Mouse (Mus musculus): ENCODE results near the gene Exosc7. TPM values are rescaled to one million over a fixed set of nuclear protein-coding genes. Genes with fewer than 3 reads are reported as not detected.

The Exosc7 gene
- 18.3 and 27.9 TPM in 2 replicates for polyA plus RNA-seq (2012; ENCODE audit: insufficient read depth, insufficient read length, missing spikeins)

GRCm38 (mm10) chr9:123112805-123113521 lies at the start of gene Exosc7, which contains the start of gene Zdhhc3:
Gene Exosc7, plus strand, starts transcription at chr9:123113215.
Gene Zdhhc3, minus strand, starts transcription at chr9:123113205.
- H3K4me1 ChIP-seq (ENCODE audit: control insufficient read depth, insufficient read depth, insufficient read length, low read length), result no peaks in the 10 kb centered on the region
- H3K27ac ChIP-seq (replicated peaks; ENCODE audit: low read depth, low read length), result peak within 1 kb of the TSS; percentile 53
- H3K4me3 ChIP-seq (ENCODE audit: insufficient read depth, low read depth, low read length), result peak within 1 kb of the TSS; percentile 96

GRCm38 (mm10) chr9:123079149-123079548 lies 33.9 kb upstream of the Exosc7 start:
- H3K4me3 ChIP-seq (ENCODE audit: insufficient read depth, low read depth, low read length), result no peak overlapping the region
- no peaks in the 10 kb centered on the region for H3K4me1 ChIP-seq (ENCODE audit: control insufficient read depth, insufficient read depth, insufficient read length, low read length)
- no peak overlapping the region for H3K27ac ChIP-seq (replicated peaks; ENCODE audit: low read depth, low read length)

GRCm38 (mm10) chr9:123080355-123080754 lies 32.7 kb upstream of the Exosc7 start:
- Histone ChIP-seq H3K4me3 (ENCODE audit: insufficient read depth, low read depth, low read length) (no peak overlapping the region), H3K27ac (replicated peaks; ENCODE audit: low read depth, low read length) (no peak overlapping the region), H3K4me1 (ENCODE audit: control insufficient read depth, insufficient read depth, insufficient read length, low read length) (no peaks in the 10 kb centered on the region)

- no peaks in the 10 kb centered on the region for H3K4me1 ChIP-seq (ENCODE audit: control insufficient read depth, insufficient read depth, insufficient read length, low read length)
- no peak overlapping the region for H3K27ac ChIP-seq (replicated peaks; ENCODE audit: low read depth, low read length)
- H3K4me3 ChIP-seq (ENCODE audit: insufficient read depth, low read depth, low read length), result no peak overlapping the region
These were observed 32.2 kb upstream of the Exosc7 start for GRCm38 (mm10) chr9:123080796-123081195.

DNA sequence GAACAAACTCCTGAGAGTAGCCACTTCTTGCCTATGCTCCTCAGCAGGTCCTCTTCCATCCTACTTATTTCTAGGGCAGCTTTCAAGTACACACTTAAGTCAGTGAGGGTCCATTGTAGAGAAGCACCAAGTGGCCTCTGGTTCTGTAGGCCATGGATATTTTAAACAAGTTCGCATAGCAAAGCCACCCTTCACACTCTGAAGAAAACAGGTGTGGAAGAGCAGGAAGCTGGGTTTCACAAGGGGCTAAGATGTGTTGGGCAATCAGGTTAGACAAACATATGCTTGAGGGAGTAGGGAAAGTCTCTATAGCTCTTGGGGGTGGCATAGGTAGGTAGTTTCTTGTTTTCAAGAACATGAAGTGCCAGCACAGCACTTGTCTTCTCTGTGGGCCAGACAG lies 27.6 kb upstream of the Exosc7 start:
- no peaks in the 10 kb centered on the region for H3K4me1 ChIP-seq (ENCODE audit: control insufficient read depth, insufficient read depth, insufficient read length, low read length)
- no peak overlapping the region for H3K27ac ChIP-seq (replicated peaks; ENCODE audit: low read depth, low read length)
- H3K4me3 ChIP-seq (ENCODE audit: insufficient read depth, low read depth, low read length), result no peak overlapping the region

DNA sequence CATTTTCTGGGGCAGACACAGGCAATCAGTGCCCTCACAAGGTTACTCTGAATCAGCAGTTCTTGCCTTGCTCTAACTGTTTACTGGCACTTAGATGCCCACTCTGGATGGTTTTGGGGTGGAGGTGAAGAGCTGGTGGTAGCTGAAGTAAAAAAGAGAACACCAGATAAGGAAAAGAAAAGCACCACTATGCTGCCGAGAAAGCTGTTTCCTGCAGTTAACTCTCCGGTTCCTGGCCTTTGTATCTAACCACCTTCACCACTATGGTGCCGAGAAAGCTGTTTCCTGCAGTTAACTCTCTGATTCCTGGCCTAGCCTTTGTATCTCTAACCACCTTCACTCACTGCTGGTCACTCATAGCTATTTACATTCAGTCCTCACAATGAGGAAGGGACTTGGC lies 25.5 kb upstream of the Exosc7 start:
- Histone ChIP-seq H3K27ac (replicated peaks; ENCODE audit: low read depth, low read length) (no peak overlapping the region), H3K4me1 (ENCODE audit: control insufficient read depth, insufficient read depth, insufficient read length, low read length) (no peaks in the 10 kb centered on the region), H3K4me3 (ENCODE audit: insufficient read depth, low read depth, low read length) (no peak overlapping the region)

GRCm38 (mm10) chr9:123090844-123091243 lies 22.2 kb upstream of the Exosc7 start:
- no peaks in the 10 kb centered on the region for H3K4me1 ChIP-seq (ENCODE audit: control insufficient read depth, insufficient read depth, insufficient read length, low read length)
- H3K4me3 ChIP-seq (ENCODE audit: insufficient read depth, low read depth, low read length), result no peak overlapping the region
- no peak overlapping the region for H3K27ac ChIP-seq (replicated peaks; ENCODE audit: low read depth, low read length)

DNA sequence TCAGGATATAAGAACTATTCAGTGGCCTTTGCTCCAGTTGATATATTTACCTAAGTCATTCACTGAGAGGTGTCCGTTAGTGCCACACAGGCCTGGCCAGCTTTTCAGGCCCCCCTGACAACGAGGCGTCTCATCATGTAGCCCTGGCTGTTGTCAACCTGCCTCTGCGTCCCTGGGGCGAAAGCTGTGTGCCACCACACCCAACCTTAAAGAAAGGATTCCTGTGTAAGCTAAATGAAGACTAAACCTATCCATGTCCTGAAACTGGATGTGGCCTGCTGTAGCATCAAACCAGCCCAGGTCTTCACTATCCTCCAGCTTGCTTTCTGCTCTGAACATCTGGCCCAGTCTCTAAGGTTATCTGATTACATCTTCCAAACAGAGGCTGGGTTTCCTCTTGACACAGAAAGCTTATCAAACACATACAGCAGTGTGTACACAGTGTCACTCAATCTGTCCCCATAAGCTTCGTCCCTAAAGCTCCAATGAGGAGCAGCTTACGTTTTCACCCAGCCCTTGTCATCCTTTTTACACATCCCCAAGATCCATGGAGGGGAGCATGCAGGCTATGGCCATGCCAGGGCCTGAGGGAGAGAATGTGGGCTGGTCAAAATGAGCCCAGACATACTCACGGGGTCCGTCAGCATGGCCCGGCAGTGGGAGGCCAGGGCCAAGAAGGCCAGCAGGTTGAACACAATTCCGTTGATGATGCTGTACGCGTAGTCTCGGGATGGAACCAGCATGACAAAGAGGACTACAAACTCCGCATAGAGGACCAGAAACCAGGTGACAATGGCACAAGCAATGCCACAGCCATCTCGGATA lies 13.2 kb upstream of the Exosc7 start:
- Histone ChIP-seq H3K27ac (replicated peaks; ENCODE audit: low read depth, low read length) (no peak overlapping the region), H3K4me1 (ENCODE audit: control insufficient read depth, insufficient read depth, insufficient read length, low read length) (no peaks in the 10 kb centered on the region), H3K4me3 (ENCODE audit: insufficient read depth, low read depth, low read length) (no peak overlapping the region)

GRCm38 (mm10) chr9:123103425-123103824 lies 9.6 kb upstream of the Exosc7 start:
- Histone ChIP-seq H3K27ac (replicated peaks; ENCODE audit: low read depth, low read length) (no peak overlapping the region), H3K4me3 (ENCODE audit: insufficient read depth, low read depth, low read length) (no peak overlapping the region)

DNA sequence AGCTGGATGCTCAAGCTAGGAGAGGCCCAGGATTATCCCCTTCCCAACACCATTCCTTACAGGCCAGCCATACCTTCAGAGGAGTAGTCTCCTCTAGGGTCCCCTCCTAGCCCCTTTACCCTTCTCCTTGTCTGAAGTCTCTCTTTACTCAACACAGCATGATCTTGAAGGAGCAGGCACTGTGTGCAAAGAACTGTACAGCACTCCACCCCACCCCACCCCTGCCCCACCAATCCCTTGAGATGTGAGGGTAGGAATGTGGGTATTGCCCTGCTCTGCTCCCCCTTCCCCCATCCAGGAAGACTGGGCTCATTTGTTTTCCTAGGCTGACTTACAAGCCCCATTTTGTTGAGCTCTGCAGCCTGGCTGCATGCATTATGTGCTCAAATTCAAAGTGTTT lies 8.7 kb upstream of the Exosc7 start:
- Histone ChIP-seq H3K4me1 (ENCODE audit: control insufficient read depth, insufficient read depth, insufficient read length, low read length) (no peaks in the 10 kb centered on the region), H3K4me3 (ENCODE audit: insufficient read depth, low read depth, low read length) (no peak overlapping the region), H3K27ac (replicated peaks; ENCODE audit: low read depth, low read length) (no peak overlapping the region)

More at GRCm38 (mm10) chr9:123103425-123103824, 9.6 kb upstream of the Exosc7 start:
- H3K4me1 ChIP-seq (ENCODE audit: control insufficient read depth, insufficient read depth, insufficient read length, low read length), result no peaks in the 10 kb centered on the region

DNA sequence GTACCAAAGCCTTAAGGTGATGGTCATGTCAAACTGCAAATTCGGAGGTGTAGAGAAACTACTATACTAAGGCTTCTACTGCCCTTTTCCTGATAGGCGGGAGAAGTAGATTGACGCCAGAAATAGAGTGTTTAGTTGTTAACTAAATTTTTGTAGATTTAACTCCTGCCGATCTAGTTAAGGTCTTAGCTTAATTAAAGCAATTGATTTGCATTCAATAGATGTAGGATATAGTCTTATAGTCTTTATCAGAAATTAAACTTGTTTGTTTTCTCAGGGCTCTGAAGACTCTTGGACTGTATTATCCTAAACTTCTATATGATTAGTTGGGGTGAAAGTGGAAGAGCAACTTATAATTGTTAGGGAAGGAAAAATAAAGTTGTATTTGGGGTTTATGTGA lies 5.8 kb upstream of the Exosc7 start:
- Histone ChIP-seq H3K4me1 (ENCODE audit: control insufficient read depth, insufficient read depth, insufficient read length, low read length) (no peaks in the 10 kb centered on the region), H3K27ac (replicated peaks; ENCODE audit: low read depth, low read length) (no peak overlapping the region), H3K4me3 (ENCODE audit: insufficient read depth, low read depth, low read length) (no peak overlapping the region)

DNA sequence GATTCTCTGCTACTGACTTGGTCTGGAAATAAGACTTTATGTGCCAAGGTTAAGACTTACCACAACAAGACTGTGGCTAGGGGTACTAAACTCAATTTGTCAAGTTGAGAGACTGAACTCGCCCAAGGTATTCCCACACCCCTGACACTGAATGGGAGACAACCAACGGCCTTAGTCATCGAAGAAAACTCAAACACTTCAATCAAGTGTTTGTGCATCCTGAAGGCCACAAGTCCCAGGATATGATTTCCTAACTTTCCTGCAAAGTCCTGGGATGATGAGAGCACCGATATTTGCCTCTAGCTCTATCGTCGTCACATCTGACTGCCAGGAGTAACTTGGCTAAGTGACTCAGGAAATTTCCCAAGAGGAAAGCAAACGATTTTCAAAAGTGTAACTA lies 3.8 kb upstream of the Exosc7 start:
- Histone ChIP-seq H3K4me1 (ENCODE audit: control insufficient read depth, insufficient read depth, insufficient read length, low read length) (no peaks in the 10 kb centered on the region), H3K27ac (replicated peaks; ENCODE audit: low read depth, low read length) (no peak overlapping the region), H3K4me3 (ENCODE audit: insufficient read depth, low read depth, low read length) (no peak overlapping the region)

- Histone ChIP-seq H3K27ac (replicated peaks; ENCODE audit: low read depth, low read length) (no peak overlapping the region), H3K4me1 (ENCODE audit: control insufficient read depth, insufficient read depth, insufficient read length, low read length) (no peaks in the 10 kb centered on the region), H3K4me3 (ENCODE audit: insufficient read depth, low read depth, low read length) (peak overlapping the region; percentile 9; the same call in 1 of the 2 replicates)
These were observed 1.2 kb upstream of the Exosc7 start for GRCm38 (mm10) chr9:123111751-123112221.

DNA sequence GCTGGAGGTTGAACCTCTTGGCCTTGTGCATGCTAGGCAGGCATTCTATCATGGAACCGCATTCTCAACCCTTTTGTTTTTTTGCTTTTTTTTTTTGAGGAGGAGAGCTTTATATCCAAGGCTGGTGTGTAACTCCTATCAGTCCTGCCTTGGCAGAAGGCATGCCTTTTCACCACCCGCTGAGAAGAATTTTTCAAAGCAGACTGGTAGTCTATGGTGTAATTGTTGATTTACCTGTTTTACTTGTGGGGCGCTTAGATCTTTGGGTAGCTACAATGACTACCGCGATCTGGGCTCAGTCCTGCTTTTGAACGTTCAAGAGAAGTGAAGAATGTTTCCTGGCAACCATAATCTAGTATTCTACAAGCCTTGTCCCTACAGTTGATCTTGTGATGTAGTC lies 916 bp downstream of the Exosc7 start:
- Histone ChIP-seq H3K27ac (replicated peaks; ENCODE audit: low read depth, low read length) (no peak overlapping the region), H3K4me1 (ENCODE audit: control insufficient read depth, insufficient read depth, insufficient read length, low read length) (no peaks in the 10 kb centered on the region), H3K4me3 (ENCODE audit: insufficient read depth, low read depth, low read length) (peak overlapping the region; percentile 96)

DNA sequence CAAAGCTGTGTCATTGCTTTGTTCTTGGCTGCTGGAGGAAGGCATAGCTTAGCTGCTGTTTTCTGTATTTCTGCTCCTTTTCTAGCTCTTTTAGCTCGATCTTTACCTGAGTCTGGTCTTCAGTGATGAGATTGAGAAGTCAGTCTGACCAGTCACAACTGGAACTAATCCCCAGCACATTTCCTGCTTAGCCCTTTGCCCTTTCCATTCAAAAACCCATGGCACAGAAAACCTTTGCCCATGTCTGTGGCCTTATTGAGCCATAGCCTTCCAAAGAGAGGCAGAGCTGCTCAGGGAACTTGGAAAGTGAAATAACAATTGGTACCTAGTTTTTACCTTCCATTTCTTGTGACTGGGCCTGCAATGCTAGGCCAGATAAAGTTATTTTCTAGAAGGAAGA lies 2.6 kb downstream of the Exosc7 start:
- no peak overlapping the region for H3K27ac ChIP-seq (replicated peaks; ENCODE audit: low read depth, low read length)

More for the DNA sequence above, 2.6 kb downstream of the Exosc7 start:
- Histone ChIP-seq H3K4me1 (ENCODE audit: control insufficient read depth, insufficient read depth, insufficient read length, low read length) (no peaks in the 10 kb centered on the region), H3K4me3 (ENCODE audit: insufficient read depth, low read depth, low read length) (no peak overlapping the region)
